Mouse (Mus musculus) thymus, adult 2 months (tissue): ENCODE measurements at regions not wholly inside any gene's neighbourhood (a gene's known extent, or its start where the extent isn't known, plus 50 kb on each side); places are given as distances from the start of the nearest gene placed in this dataset.

ENCODE experiments used
- CTCF ChIP-seq: fragments of 200-500 bp; IDR thresholded peaks from 2 replicates; pipeline ENCODE4 v1.5.1; 2012; ENCODE audit warnings: mild to moderate bottlenecking, control low read depth, low read length, moderate library complexity, borderline replicate concordance; ENCODE audit not compliant: control insufficient read depth, poor library complexity, insufficient read depth; ENCODE audit errors: extremely low read depth
- POLR2A ChIP-seq: fragments of 200-500 bp; IDR thresholded peaks from 2 replicates; pipeline ENCODE4 v1.6.1; 2012; ENCODE audit warnings: mild to moderate bottlenecking, low read length, control low read depth, moderate library complexity; ENCODE audit not compliant: control insufficient read depth, poor library complexity, insufficient read depth; ENCODE audit errors: extremely low read depth

DNA sequence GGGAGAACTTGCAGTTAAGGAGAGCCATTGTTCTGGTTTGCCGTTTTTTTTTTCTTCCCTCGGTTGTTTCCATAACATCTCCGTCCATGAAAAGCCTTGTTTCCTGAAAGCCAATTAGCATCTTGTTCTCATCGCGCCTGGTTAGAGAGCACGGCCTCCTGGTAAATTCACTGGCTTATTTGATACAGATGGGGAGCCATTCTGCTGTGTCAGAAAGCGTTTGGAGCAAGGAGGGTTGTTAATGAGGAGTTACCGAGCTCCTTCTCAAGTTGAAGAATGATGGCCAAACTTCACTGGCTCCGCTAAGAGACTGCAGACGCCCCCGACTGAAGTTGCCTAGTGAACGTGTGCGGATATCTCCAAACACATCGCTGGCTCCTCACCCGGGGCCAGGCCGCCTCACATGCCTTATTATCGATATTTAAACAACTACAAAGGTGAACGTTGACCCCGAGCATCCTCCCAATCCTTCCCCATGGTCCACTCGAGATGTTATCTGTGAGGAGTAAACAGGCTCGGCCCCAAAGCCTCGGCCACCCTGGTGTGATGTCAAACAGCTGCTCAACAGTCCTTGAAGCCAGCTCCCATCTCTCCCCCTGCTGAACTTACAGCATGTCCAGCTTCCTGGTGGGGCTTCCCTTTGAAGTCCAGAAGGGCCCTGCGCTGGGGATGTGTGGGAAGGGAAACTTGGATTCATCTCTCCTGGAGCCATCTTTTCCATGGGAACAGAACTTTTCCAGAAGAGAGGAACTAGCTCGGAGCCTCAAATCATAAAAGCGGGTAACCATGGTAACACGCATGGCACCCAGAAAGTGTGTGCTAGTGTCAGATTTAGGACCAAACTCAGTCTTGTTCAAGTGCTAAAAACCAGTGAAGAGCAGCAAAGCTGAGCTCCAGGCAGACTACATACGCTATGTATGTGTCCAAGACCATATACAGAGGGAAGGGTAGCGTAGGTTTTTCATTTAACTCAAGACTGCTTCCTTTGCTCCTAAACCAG, 190.0 kb upstream of the Tbx3 start:
- TF ChIP-seq POLR2A (no peak), CTCF (no peak)
